Mouse (Mus musculus) adipose tissue, adult 10 weeks (tissue): Measurements from ENCODE around the gene Slc25a39. TPM values are rescaled to one million over a fixed set of nuclear protein-coding genes. Genes with fewer than 3 reads are reported as not detected.

Source experiments
- polyA plus RNA-seq: library from polyadenylated mRNA; stranded (reverse); fragments of 350-450 nt; fragmentation: Illumina TruSeq; extraction: RNeasy Lipid Tissue Mini Kit (QIAGEN cat#74804); gene quantifications from one replicate; pipeline ENCODE4 v1.2.3, GENCODE M21; 2014; ENCODE audit warnings: low read depth, low replicate concordance

The Slc25a39 gene
- 157 TPM for polyA plus RNA-seq

DNA sequence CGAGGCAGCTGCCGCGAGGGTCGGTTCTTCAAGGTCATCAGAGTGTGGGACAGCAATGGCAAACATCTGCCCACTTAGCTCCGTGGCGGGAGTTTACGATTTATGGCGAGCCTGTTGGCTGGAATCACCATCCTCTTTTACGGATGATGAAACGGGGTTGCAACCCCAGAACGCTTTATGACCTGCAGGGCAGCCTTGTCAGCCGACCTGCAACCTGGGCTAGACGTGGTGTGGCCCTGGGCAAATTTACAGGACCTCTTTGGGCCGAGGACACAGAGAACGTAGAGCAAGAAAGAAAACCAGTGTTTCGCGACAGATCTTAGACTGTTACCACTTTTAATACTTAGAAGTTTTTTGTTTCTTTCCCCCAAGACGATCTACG is at the start of gene Slc25a39:
Slc25a39 (minus strand) TSS at position 113 of the 382 bp plus-strand sequence.

GRCm38 (mm10) chr11:102447497-102447896 is 39.8 kb upstream of the Slc25a39 start, which contains the start of gene Fam171a2:
TSS of gene Fam171a2 (minus strand) at chr11:102447682.

DNA sequence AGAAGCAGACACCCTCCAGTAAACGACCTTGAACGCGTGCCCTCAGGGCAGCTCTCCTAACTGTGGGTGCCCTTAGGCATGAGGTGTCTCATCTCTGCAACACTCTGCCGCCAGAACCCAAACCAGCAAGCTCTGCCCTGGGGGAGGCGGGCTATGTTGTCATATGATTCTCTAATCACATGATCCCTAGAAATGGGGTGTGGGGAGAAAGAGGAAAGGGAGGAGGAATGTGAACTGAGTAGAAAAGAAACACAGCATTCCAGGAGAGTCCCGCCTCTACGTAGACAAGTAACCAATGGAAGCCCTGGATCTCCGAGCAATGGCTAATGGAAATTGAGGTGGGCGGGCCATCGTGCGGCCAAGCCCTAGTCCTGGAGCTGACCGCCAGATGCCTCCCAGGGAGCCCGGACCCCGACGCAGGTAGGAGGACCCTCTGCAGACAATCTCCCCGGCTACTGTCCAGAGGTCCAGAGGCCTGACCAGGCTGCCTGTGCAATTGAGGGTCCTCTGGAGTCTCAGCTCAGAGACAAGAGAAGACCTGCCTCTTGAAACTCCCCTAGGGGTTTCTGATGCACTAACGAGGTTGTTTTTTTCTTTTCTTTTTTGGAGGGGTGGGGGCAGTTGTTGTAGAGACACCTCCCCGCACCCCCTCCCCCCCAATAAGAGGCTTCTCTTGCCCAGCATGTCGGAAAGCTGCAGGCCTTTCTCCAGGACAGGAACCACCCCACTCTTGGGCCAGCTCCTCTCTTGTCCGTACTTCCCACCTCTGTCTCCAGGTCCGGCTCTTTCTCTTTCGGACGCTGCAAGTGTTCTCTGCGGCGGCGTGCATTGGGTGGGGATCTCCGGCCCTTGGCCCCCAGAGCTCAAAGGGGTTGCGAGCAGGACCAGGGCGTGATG is 22.6 kb upstream of the Slc25a39 start, which contains the start of gene Grn:
Grn (plus strand) TSS at position 195 of the 897 bp plus-strand sequence.

DNA sequence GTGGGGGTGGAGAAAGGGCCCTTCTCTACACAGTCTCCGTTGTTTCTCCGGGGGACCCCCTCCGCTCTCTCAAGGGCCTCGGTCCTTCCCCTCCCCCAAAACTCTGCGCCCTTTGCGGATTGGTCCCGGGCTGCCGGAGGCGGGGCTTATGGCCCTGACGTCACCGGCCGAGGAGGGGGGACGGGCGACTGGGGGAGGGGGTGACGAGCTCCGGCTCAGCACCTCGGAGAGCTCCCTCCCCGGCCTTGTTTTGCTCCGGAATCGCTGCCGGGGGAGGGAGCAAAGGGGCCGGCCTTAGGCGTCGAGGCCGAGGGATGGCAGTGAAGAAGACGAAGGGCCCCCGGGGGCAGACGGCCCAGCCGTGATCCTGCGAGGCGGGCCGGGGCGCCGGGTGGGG is 14.5 kb downstream of the Slc25a39 start, which contains the start of gene Rundc3a:
Rundc3a (plus strand) TSS at position 166 of the 397 bp plus-strand sequence.

DNA sequence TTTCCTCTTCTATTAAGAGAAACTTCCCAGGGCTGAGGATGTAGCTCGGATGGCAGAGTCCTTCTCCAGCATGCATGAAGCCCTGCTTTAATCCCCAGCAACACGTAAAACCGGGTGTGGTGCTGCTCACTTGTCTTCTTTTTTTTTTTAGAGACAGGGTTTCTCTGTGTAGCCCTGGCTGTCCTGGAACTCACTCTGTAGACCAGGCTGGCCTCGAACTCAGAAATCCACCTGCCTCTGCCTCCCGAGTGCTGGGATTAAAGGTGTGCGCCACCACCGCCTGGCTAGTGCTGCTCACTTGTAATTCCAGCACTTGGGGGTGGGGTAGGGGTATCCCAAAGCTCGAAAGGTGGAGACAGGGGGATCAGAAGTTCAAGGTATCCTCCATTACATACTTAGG is 41.6 kb downstream of the Slc25a39 start, which contains the start of gene Slc4a1:
Slc4a1 (minus strand) TSS at position 101 of the 400 bp plus-strand sequence.

Other genes starting within 250 kb of the Slc25a39 start
- gene Lsm12, start 222.7 kb downstream of the Slc25a39 start, polyA plus RNA-seq, result 29.4 TPM
- gene G6pc3, start 218.3 kb downstream of the Slc25a39 start, polyA plus RNA-seq, result 69.1 TPM
- gene Hdac5, start 177.8 kb downstream of the Slc25a39 start, polyA plus RNA-seq, result 67.5 TPM
- 0.57 TPM for gene BC030867, start 159.1 kb downstream of the Slc25a39 start, polyA plus RNA-seq
- 2.2 TPM for gene Asb16, start 139.2 kb downstream of the Slc25a39 start, polyA plus RNA-seq
- 43.3 TPM for gene Tmub2, start 123.0 kb downstream of the Slc25a39 start, polyA plus RNA-seq
- gene Atxn7l3, start 111.3 kb downstream of the Slc25a39 start, polyA plus RNA-seq, result 34.5 TPM
- 77.3 TPM for gene Ubtf, start 88.2 kb downstream of the Slc25a39 start, polyA plus RNA-seq
- gene Slc4a1, start 41.7 kb downstream of the Slc25a39 start, polyA plus RNA-seq, result 0.06 TPM
- gene Rundc3a, start 14.5 kb downstream of the Slc25a39 start, polyA plus RNA-seq, result 1.8 TPM
- gene Grn, start 22.4 kb upstream of the Slc25a39 start, polyA plus RNA-seq, result 237 TPM
- 14.8 TPM for gene Fam171a2, start 39.7 kb upstream of the Slc25a39 start, polyA plus RNA-seq
- 18.7 TPM for gene Itga2b, start 62.2 kb upstream of the Slc25a39 start, polyA plus RNA-seq
- gene Gpatch8, start 148.4 kb upstream of the Slc25a39 start, polyA plus RNA-seq, result 19.7 TPM
- 4.5 TPM for gene Gm11627, start 171.5 kb upstream of the Slc25a39 start, polyA plus RNA-seq
- gene Fzd2, start 196.4 kb upstream of the Slc25a39 start, polyA plus RNA-seq, result 7.0 TPM